8 mouse cellular contexts compared by ENCODE assay signal in the genomic region with DNA sequence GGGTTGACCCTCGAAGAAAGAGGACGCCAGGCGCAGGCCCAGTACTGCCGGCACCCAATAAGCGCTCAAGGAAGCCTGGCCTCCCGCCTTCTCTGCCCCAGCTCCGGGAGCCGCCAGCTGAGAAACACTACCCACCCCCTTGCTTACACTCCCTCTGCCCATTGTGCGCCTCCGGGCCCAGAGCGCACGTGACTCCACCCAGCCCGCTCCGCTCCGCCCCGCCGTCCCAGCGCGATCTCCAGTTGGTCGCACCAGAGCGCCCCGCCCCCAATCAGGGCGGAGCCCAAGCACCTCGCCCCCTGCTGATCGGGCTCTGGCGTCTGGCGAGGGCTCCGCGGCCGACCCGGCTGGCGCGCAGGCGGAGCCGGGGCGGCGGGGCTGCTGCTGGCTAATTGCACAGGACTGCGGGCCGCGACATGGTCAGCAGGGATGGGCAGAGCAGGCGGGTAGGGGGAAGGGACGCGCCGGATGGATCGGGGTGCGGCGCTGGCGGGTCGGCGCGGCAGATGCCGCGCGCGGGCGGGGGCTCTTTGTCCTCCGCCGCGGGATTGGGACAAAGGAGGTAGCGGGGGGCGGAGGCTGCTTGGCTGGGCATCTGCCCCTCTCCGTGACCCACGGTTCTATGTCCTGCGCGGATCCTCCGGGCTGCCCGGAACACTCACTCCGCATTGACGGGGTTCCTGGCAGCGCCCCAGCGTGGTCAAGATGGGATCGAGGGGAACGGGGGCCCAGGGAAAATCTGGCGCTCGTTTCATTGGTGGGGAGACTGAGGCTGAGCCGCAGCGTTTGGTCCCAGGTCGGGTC. TPM values are rescaled to one million over a fixed set of nuclear protein-coding genes. Genes with fewer than 3 reads are reported as not detected.
DNase-seq lines count a peak whose midpoint lies in the region; ATAC-seq lines count a peak whose summit lies in the region.

A gene (minus strand): TSS at position 129 of the 804 bp plus-strand sequence.

- WGBS in hindbrain, embryonic 12.5 days = under 1% methylated on average over 76 of the region's 78 CpGs

- peaks cover 67% of the 10 kb centered on the region for H3K4me1 ChIP-seq in hindbrain, embryonic 12.5 days

- peak within 1 kb of the TSS; percentile 98 for H3K27ac ChIP-seq in hindbrain, embryonic 12.5 days

- no peaks in the 10 kb centered on the region for H3K9me3 ChIP-seq in hindbrain, embryonic 12.5 days (replicated peaks)

- H3K27me3 ChIP-seq in hindbrain, embryonic 12.5 days = no peaks in the 10 kb centered on the region

- peak; percentile 100 for DNase-seq in NIH3T3 (ENCODE audit: low read depth)
- DNase-seq in cerebellum, postnatal 10 days = peak; percentile 100
- peak; percentile 96 to 98 for DNase-seq in frontal cortex, postnatal 10 days (ENCODE audit: low spot score in 2 of 2)
- DNase-seq in layer of hippocampus, postnatal 14 days (ENCODE audit: low spot score in 2 of 2) = peak; percentile 95 to 98
- DNase-seq in lung, postnatal 14 days = peak; percentile 98
- DNase-seq in retina, adult 2 months (ENCODE audit: low read depth, low spot score) = peak; percentile 88
- peak; percentile 98 to 99 for DNase-seq in thymus, postnatal 36 days

- peak within 1 kb of the TSS; percentile 87 for H3K4me2 ChIP-seq in hindbrain, embryonic 12.5 days (replicated peaks)

- peaks cover 5% of the 10 kb centered on the region; the same call in 1 of the 2 replicates for H3K36me3 ChIP-seq in hindbrain, embryonic 12.5 days

- H3K4me3 ChIP-seq in hindbrain, embryonic 12.5 days = peak within 1 kb of the TSS; percentile 80

- H3K9ac ChIP-seq in hindbrain, embryonic 12.5 days = peak within 1 kb of the TSS; percentile 94

- peak; percentile 98 for ATAC-seq in hindbrain, embryonic 12.5 days (ENCODE audit: low FRiP score)

RNA-seq across cellular contexts. Expression of the gene that starts here (rescaled TPM):
- 59.7 and 65.3 TPM in 2 replicates for polyA plus RNA-seq in hindbrain, embryonic 12.5 days (2016; fragmentation: Nextera tagmentation; extraction: Ambion mirVana)
- total RNA-seq in layer of hippocampus, postnatal 14 days (2021) = 10 to 100 TPM; 12.2 to 15.0 TPM

Comparison
In these comparisons a context has a peak if more than half of its experiments do, and no peak if none do; other contexts are left out.
1. Peak in every context shown above with its lines: DNase-seq, ATAC-seq, H3K4me3 ChIP-seq and H3K27ac ChIP-seq.